Comparison of ENCODE assay signal across 9 mouse cellular contexts in the genomic region with DNA sequence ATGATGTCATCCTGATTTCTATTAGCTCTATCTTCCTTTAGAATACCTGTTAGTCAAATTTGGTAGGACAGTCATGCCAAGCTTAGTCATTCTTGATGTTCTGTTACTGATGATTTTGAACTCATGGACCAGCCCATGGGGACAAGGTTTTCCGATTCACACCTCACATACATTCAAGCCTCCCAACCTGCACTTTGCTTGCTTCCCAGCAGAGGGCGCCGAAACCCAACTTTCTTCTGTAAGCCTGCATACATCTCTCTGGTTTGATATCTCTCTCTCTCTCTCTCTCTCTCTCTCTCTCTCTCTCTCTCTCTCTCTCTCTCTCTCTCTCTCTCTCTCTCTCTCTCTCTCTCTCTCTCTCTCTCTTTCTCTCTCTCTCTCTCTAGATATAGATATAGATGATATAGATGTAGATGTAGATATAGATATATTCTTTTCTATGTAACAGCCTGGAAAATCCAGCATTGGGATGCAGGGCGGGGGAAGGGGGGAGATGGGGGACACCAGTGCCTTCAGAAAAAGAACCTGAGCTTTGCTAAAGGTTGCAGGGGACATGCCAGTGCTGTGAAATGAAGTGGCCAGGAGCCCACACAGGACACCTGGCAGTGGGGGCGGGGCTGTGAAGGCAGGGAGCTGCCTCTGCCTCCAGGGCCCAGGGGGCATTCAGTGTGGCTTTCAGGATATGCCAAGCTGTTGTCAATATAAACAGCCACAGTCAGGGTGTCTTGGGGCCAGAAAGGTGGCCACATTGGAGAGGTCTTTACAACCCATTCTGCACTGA. TPM values are rescaled to one million over a fixed set of nuclear protein-coding genes. Genes with fewer than 3 reads are reported as not detected.
DNase-seq lines count a peak whose midpoint lies in the region; ATAC-seq lines count a peak whose summit lies in the region.
"Had no signal": no experiment of that assay in that cellular context is flagged by ENCODE, and none has a peak within 500 bp of the region (broad histone marks: within the 10 kb centered on the region; RNA-seq: fewer than 3 reads in every experiment).

No protein-coding gene starts in this region.

- 44% methylated on average over 5 of the region's 5 CpGs for WGBS in limb, embryonic 10.5 days

- no peaks in the 10 kb centered on the region for H3K36me3 ChIP-seq in limb, embryonic 10.5 days

- ATAC-seq in cerebellum, adult (ENCODE audit: insufficient number of reproducible peaks, low FRiP score, low TSS enrichment), result 0 out of 2 replicates have a peak, but pooled peaks have one; percentile 22

- no peak overlapping the region for H3K27ac ChIP-seq in limb, embryonic 10.5 days

- H3K4me3 ChIP-seq in limb, embryonic 10.5 days, result no peak overlapping the region

- 0 out of 2 replicates have a peak, but pooled peaks cover 6% of the 10 kb centered on the region for H3K4me1 ChIP-seq in limb, embryonic 10.5 days

- H3K9me3 ChIP-seq in limb, embryonic 10.5 days (replicated peaks), result no peaks in the 10 kb centered on the region

- DNase-seq in urinary bladder, adult 18-20 months (ENCODE audit: low spot score in 2 of 2), result peak; percentile 53 to 63
- DNase-seq in urinary bladder, postnatal 10 days (ENCODE audit: low spot score), result no peak
- DNase-seq in frontal cortex, postnatal 10 days (ENCODE audit: low spot score in 2 of 2), result peak; percentile 61 to 75
- peak; percentile 36 to 70 for DNase-seq in kidney, adult 8-10 months
- DNase-seq in limb, embryonic 10.5 days (ENCODE audit: low spot score), result peak; percentile 74
- peak; percentile 60 for DNase-seq in neural tube, embryonic 10.5 days (ENCODE audit: extremely low spot score, low spot score)
- DNase-seq in testis, postnatal 10 days (ENCODE audit: low spot score), result peak; percentile 82

- H3K27me3 ChIP-seq in limb, embryonic 10.5 days (ENCODE audit: low read depth, poor library complexity, severe bottlenecking), result no peaks in the 10 kb centered on the region

RNA-seq across cellular contexts. Expression of gene Serpina11, which starts 5.7 kb away (rescaled TPM):
- polyA plus RNA-seq in limb, embryonic 10.5 days (2016; fragmentation: Nextera tagmentation; extraction: Ambion mirVana), result not detected in 2 replicates
- polyA plus RNA-seq: gonadal fat pad, adult 2 months had no signal

RNA-seq across cellular contexts. Expression of gene Serpina9, which starts 18.1 kb away (rescaled TPM):
- polyA plus RNA-seq in limb, embryonic 10.5 days (2016; fragmentation: Nextera tagmentation; extraction: Ambion mirVana), result not detected in 2 replicates
- polyA plus RNA-seq: gonadal fat pad, adult 2 months had no signal

RNA-seq across cellular contexts. Expression of gene Serpina1e, which starts 36.7 kb away (rescaled TPM):
- polyA plus RNA-seq in limb, embryonic 10.5 days (2016; fragmentation: Nextera tagmentation; extraction: Ambion mirVana), result not detected in 2 replicates

RNA-seq across cellular contexts. Expression of gene Serpina12, which starts 48.8 kb away (rescaled TPM):
- polyA plus RNA-seq in limb, embryonic 10.5 days (2016; fragmentation: Nextera tagmentation; extraction: Ambion mirVana), result not detected in 2 replicates
